Mouse (Mus musculus): ENCODE data around the gene A030005L19Rik. TPM values are rescaled to one million over a fixed set of nuclear protein-coding genes. Genes with fewer than 3 reads are reported as not detected.
"Not testable (repeated sequence)": the region's sequence is repeated elsewhere in the genome, so short reads cannot be mapped to it uniquely, and the experiment has no call there.

The A030005L19Rik gene
- polyA plus RNA-seq, 1 experiment from 2014 or later, result not detected

- WGBS, result no CpG with 5 or more reads among the region's 6 CpGs
- not testable (repeated sequence) for DNase-seq (ENCODE audit: low spot score); H3K27me3 ChIP-seq (ENCODE audit: insufficient read depth, poor library complexity, severe bottlenecking); H3K27ac ChIP-seq; H3K4me1 ChIP-seq (replicated peaks); H3K4me3 ChIP-seq; H3K36me3 ChIP-seq
- H3K9me3 ChIP-seq, result peaks cover 23% of the 10 kb centered on the region
Measured at GRCm38 (mm10) chr1:82943295-82943694, 30.2 kb downstream of the A030005L19Rik start, which contains the start of gene A030003K21Rik. TSS of gene A030003K21Rik (minus strand) at chr1:82943388.

GRCm38 (mm10) chr1:82946029-82946428 lies 32.9 kb downstream of the A030005L19Rik start:
- not testable (repeated sequence) for H3K36me3 ChIP-seq; H3K9me3 ChIP-seq; DNase-seq (ENCODE audit: low spot score); H3K4me1 ChIP-seq (replicated peaks); H3K27ac ChIP-seq; H3K27me3 ChIP-seq (ENCODE audit: insufficient read depth, poor library complexity, severe bottlenecking); H3K4me3 ChIP-seq
- 94% methylated on average over 2 of the region's 2 CpGs for WGBS

- H3K27me3 ChIP-seq (ENCODE audit: insufficient read depth, poor library complexity, severe bottlenecking), result no peaks in the 10 kb centered on the region
- H3K36me3 ChIP-seq, result no peaks in the 10 kb centered on the region
- H3K27ac ChIP-seq, result no peak overlapping the region
- no peak for DNase-seq (ENCODE audit: low spot score)
- no peaks in the 10 kb centered on the region for H3K9me3 ChIP-seq
- WGBS, result 83% methylated on average over 2 of the region's 2 CpGs
- H3K4me3 ChIP-seq, result no peak overlapping the region
- H3K4me1 ChIP-seq (replicated peaks), result no peaks in the 10 kb centered on the region
Measured at GRCm38 (mm10) chr1:82948601-82949000, 35.5 kb downstream of the A030005L19Rik start.

GRCm38 (mm10) chr1:82955913-82956312 lies 42.8 kb downstream of the A030005L19Rik start, which contains the start of gene Gm7544:
TSS of gene Gm7544 (minus strand) at chr1:82956013.
- H3K27ac ChIP-seq; H3K9me3 ChIP-seq; DNase-seq (ENCODE audit: low spot score); H3K36me3 ChIP-seq; H3K4me3 ChIP-seq; H3K27me3 ChIP-seq (ENCODE audit: insufficient read depth, poor library complexity, severe bottlenecking); H3K4me1 ChIP-seq (replicated peaks): not testable (repeated sequence)

GRCm38 (mm10) chr1:82959870-82960385 lies 46.8 kb downstream of the A030005L19Rik start, which contains the start of gene Gm47955:
TSS of gene Gm47955 (plus strand) at chr1:82960286.
- H3K36me3 ChIP-seq, result no peaks in the 10 kb centered on the region
- no peak within 1 kb of the TSS for H3K4me3 ChIP-seq
- DNase-seq (ENCODE audit: low spot score), result no peak
- H3K27ac ChIP-seq, result no peak within 1 kb of the TSS
- no peaks in the 10 kb centered on the region for H3K27me3 ChIP-seq (ENCODE audit: insufficient read depth, poor library complexity, severe bottlenecking)
- H3K4me1 ChIP-seq (replicated peaks), result no peaks in the 10 kb centered on the region
- WGBS, result 89% methylated on average over 11 of the region's 11 CpGs
- 0 out of 2 replicates have a peak, but pooled peaks cover 4% of the 10 kb centered on the region for H3K9me3 ChIP-seq

Other genes starting within 250 kb of the A030005L19Rik start
- gene Mff, start 188.4 kb upstream of the A030005L19Rik start, polyA plus RNA-seq (2016; fragmentation: Nextera tagmentation; extraction: Ambion mirVana), result 203 and 222 TPM in 2 replicates
- 0.13 TPM in 1 of 2 replicates, not detected in the other for gene Tm4sf20, start 144.9 kb upstream of the A030005L19Rik start, polyA plus RNA-seq (2016; fragmentation: Nextera tagmentation; extraction: Ambion mirVana)
- gene Gm47791, start 142.1 kb upstream of the A030005L19Rik start, polyA plus RNA-seq (2016; fragmentation: Nextera tagmentation; extraction: Ambion mirVana), result not detected in 2 replicates
- 27.6 and 34.5 TPM in 2 replicates for gene Agfg1, start 73.8 kb upstream of the A030005L19Rik start, polyA plus RNA-seq (2016; fragmentation: Nextera tagmentation; extraction: Ambion mirVana)
- gene A030014E15Rik, start 11.6 kb downstream of the A030005L19Rik start, polyA plus RNA-seq (2016; fragmentation: Nextera tagmentation; extraction: Ambion mirVana), result not detected in 2 replicates
- gene Gm6217, start 18.1 kb downstream of the A030005L19Rik start, polyA plus RNA-seq (2016; fragmentation: Nextera tagmentation; extraction: Ambion mirVana), result not detected in 2 replicates
- not detected in 2 replicates for gene A030003K21Rik, start 30.1 kb downstream of the A030005L19Rik start, polyA plus RNA-seq (2016; fragmentation: Nextera tagmentation; extraction: Ambion mirVana)
- gene Gm7544, start 42.7 kb downstream of the A030005L19Rik start, polyA plus RNA-seq (2016; fragmentation: Nextera tagmentation; extraction: Ambion mirVana), result not detected in 2 replicates
- not detected in 2 replicates for gene Gm47955, start 47.0 kb downstream of the A030005L19Rik start, polyA plus RNA-seq (2016; fragmentation: Nextera tagmentation; extraction: Ambion mirVana)
- gene Gm47959, start 87.2 kb downstream of the A030005L19Rik start, polyA plus RNA-seq (2016; fragmentation: Nextera tagmentation; extraction: Ambion mirVana), result not detected in 2 replicates
- gene Slc19a3, start 125.1 kb downstream of the A030005L19Rik start, polyA plus RNA-seq (2016; fragmentation: Nextera tagmentation; extraction: Ambion mirVana), result 0.47 and 0.67 TPM in 2 replicates
- gene Krtap28-10, start 129.2 kb downstream of the A030005L19Rik start, polyA plus RNA-seq (2016; fragmentation: Nextera tagmentation; extraction: Ambion mirVana), result not detected in 2 replicates
- not detected in 2 replicates for gene Gm47969, start 131.6 kb downstream of the A030005L19Rik start, polyA plus RNA-seq (2016; fragmentation: Nextera tagmentation; extraction: Ambion mirVana)
- not detected in 2 replicates for gene A030005K14Rik, start 146.1 kb downstream of the A030005L19Rik start, polyA plus RNA-seq (2016; fragmentation: Nextera tagmentation; extraction: Ambion mirVana)
- not detected in 2 replicates for gene Krtap28-13, start 147.6 kb downstream of the A030005L19Rik start, polyA plus RNA-seq (2016; fragmentation: Nextera tagmentation; extraction: Ambion mirVana)
- gene Ccl20, start 203.4 kb downstream of the A030005L19Rik start, polyA plus RNA-seq (2016; fragmentation: Nextera tagmentation; extraction: Ambion mirVana), result 0.26 TPM in 1 of 2 replicates, not detected in the other
- 0.67 and 0.85 TPM in 2 replicates for gene Daw1, start 246.4 kb downstream of the A030005L19Rik start, polyA plus RNA-seq (2016; fragmentation: Nextera tagmentation; extraction: Ambion mirVana)